Mouse (Mus musculus) intestine, embryonic 14.5 days (tissue): Measurements from ENCODE around the gene Fam228a. TPM values are rescaled to one million over a fixed set of nuclear protein-coding genes. Genes with fewer than 3 reads are reported as not detected.
"Not testable (repeated sequence)": the region's sequence is repeated elsewhere in the genome, so short reads cannot be mapped to it uniquely, and the experiment has no call there.

ENCODE experiments used
- ATAC-seq: fragments of 200-750 bp; cut with Nextera tagmentation; replicated peaks from 2 replicates; pipeline ENCODE4 v1.8.0; 2017; ENCODE audit warnings: low read depth, moderate number of reproducible peaks, moderate TSS enrichment, moderate library complexity; ENCODE audit not compliant: low FRiP score, low TSS enrichment
- DNase-seq: peaks from one replicate; pipeline ENCODE4 v3.0.0-alpha.2; 2018; ENCODE audit warnings: low spot score
- H3K27ac ChIP-seq: fragments of 300-500 bp; sonication (generic); 2 replicates; pipeline ENCODE4 v1.5.1; 2014; ENCODE audit warnings: low read depth, mild to moderate bottlenecking, control low read depth
- H3K27me3 ChIP-seq: fragments of 300-500 bp; sonication (generic); replicated peaks from 2 replicates; pipeline ENCODE4 v1.6.1; 2014; ENCODE audit warnings: low read length, control low read depth; ENCODE audit not compliant: control insufficient read depth, insufficient read depth
- H3K36me3 ChIP-seq: fragments of 300-500 bp; sonication (generic); 2 replicates; pipeline ENCODE4 v1.6.1; 2014; ENCODE audit warnings: low read length, control low read depth; ENCODE audit not compliant: control insufficient read depth, insufficient read depth
- H3K4me1 ChIP-seq: fragments of 300-500 bp; sonication (generic); replicated peaks from 2 replicates; pipeline ENCODE4 v1.6.1; 2014; ENCODE audit warnings: low read length, control low read depth, mixed read lengths; ENCODE audit not compliant: control insufficient read depth, insufficient read depth
- H3K4me2 ChIP-seq: fragments of 300-500 bp; sonication (generic); 2 replicates; pipeline ENCODE4 v1.6.1; 2014; ENCODE audit warnings: low read length
- H3K4me3 ChIP-seq: fragments of 300-500 bp; sonication (generic); 2 replicates; pipeline ENCODE4 v1.5.1; 2014; ENCODE audit warnings: low read depth, low read length, control low read depth, mixed read lengths
- H3K9ac ChIP-seq: fragments of 300-500 bp; sonication (generic); 2 replicates; pipeline ENCODE4 v1.6.1; 2014; ENCODE audit warnings: mild to moderate bottlenecking, low read length
- H3K9me3 ChIP-seq: fragments of 300-500 bp; sonication (generic); 2 replicates; pipeline ENCODE4 v1.6.1; 2016; ENCODE audit warnings: low read length, control low read depth; ENCODE audit not compliant: control insufficient read depth
- WGBS: fragments of 180-500 bp; shearing (Covaris S2); extraction: QIAGEN DNeasy Blood & Tissue Kit; methylation state at CpG from one replicate; pipeline ENCODE4 v1.1.7; 2014; 5-methylcytosine and 5-hydroxymethylcytosine counted together
- polyA plus RNA-seq: library from polyadenylated mRNA; unstranded; fragments of >200 nt; fragmentation: Nextera tagmentation; extraction: Ambion mirVana; gene quantifications from 2 replicates; pipeline ENCODE4 v1.2.1, GENCODE M21; 2014

Gene Fam228a
- polyA plus RNA-seq, 1 experiment from 2014 or later, result 0.16 TPM

- H3K9me3 ChIP-seq, result no peaks in the 10 kb centered on the region
- ATAC-seq, result no peak
- H3K4me2 ChIP-seq, result no peak overlapping the region
- peak; percentile 36 for DNase-seq
- H3K4me1 ChIP-seq, result no peaks in the 10 kb centered on the region
- peaks cover 46% of the 10 kb centered on the region for H3K36me3 ChIP-seq
- no peak overlapping the region for H3K4me3 ChIP-seq
- H3K9ac ChIP-seq, result no peak overlapping the region
- 85% methylated on average over 4 of the region's 4 CpGs for WGBS
- no peaks in the 10 kb centered on the region for H3K27me3 ChIP-seq
- no peak overlapping the region for H3K27ac ChIP-seq
Observed at GRCm38 (mm10) chr12:4708296-4708695, 29.9 kb downstream of the Fam228a start.

- Histone ChIP-seq H3K27ac (no peak overlapping the region), H3K4me2 (no peak overlapping the region), H3K9me3 (no peaks in the 10 kb centered on the region), H3K4me1 (no peaks in the 10 kb centered on the region), H3K4me3 (no peak overlapping the region), H3K9ac (no peak overlapping the region), H3K27me3 (no peaks in the 10 kb centered on the region), H3K36me3 (peaks cover 45% of the 10 kb centered on the region)
- no peak for ATAC-seq
- WGBS, result 89% methylated on average over 14 of the region's 14 CpGs
- DNase-seq, result no peak
Observed at GRCm38 (mm10) chr12:4707488-4708017, 30.7 kb downstream of the Fam228a start.

GRCm38 (mm10) chr12:4706901-4707300 lies 31.3 kb downstream of the Fam228a start:
- Histone ChIP-seq H3K27me3 (no peaks in the 10 kb centered on the region), H3K9me3 (no peaks in the 10 kb centered on the region), H3K4me3 (no peak overlapping the region), H3K27ac (no peak overlapping the region), H3K4me2 (no peak overlapping the region), H3K9ac (no peak overlapping the region), H3K36me3 (peaks cover 39% of the 10 kb centered on the region), H3K4me1 (no peaks in the 10 kb centered on the region)
- DNase-seq (peak; percentile 28), ATAC-seq (no peak)
- WGBS, result 84% methylated on average over 10 of the region's 10 CpGs

GRCm38 (mm10) chr12:4706175-4706574 lies 32.1 kb downstream of the Fam228a start:
- Histone ChIP-seq H3K27me3 (no peaks in the 10 kb centered on the region), H3K4me1 (no peaks in the 10 kb centered on the region), H3K9ac (no peak overlapping the region), H3K4me2 (no peak overlapping the region), H3K36me3 (peaks cover 44% of the 10 kb centered on the region), H3K4me3 (no peak overlapping the region), H3K27ac (no peak overlapping the region), H3K9me3 (no peaks in the 10 kb centered on the region)
- WGBS, result 92% methylated on average over 5 of the region's 5 CpGs
- ATAC-seq (no peak), DNase-seq (peak; percentile 23)

GRCm38 (mm10) chr12:4705626-4706025 lies 32.6 kb downstream of the Fam228a start:
- 46% methylated on average over 6 of the region's 6 CpGs for WGBS
- not testable (repeated sequence) for H3K9ac ChIP-seq, H3K4me3 ChIP-seq, H3K4me1 ChIP-seq, DNase-seq, H3K9me3 ChIP-seq, H3K4me2 ChIP-seq, ATAC-seq, H3K27me3 ChIP-seq, H3K27ac ChIP-seq
- peaks cover 43% of the 10 kb centered on the region for H3K36me3 ChIP-seq

GRCm38 (mm10) chr12:4694534-4694933 lies 43.7 kb downstream of the Fam228a start:
- Histone ChIP-seq H3K27ac (no peak overlapping the region), H3K9ac (no peak overlapping the region), H3K27me3 (no peaks in the 10 kb centered on the region), H3K4me3 (no peak overlapping the region), H3K4me2 (no peak overlapping the region), H3K9me3 (no peaks in the 10 kb centered on the region), H3K4me1 (no peaks in the 10 kb centered on the region), H3K36me3 (peaks cover 10% of the 10 kb centered on the region)
- DNase-seq (no peak), ATAC-seq (no peak)
- 86% methylated on average over 1 of the region's 1 CpGs for WGBS

- Histone ChIP-seq H3K4me3 (no peak overlapping the region), H3K9me3 (no peaks in the 10 kb centered on the region), H3K9ac (no peak overlapping the region), H3K36me3 (no peaks in the 10 kb centered on the region), H3K27me3 (no peaks in the 10 kb centered on the region), H3K27ac (no peak overlapping the region), H3K4me1 (no peaks in the 10 kb centered on the region), H3K4me2 (no peak overlapping the region)
- WGBS, result 87% methylated on average over 3 of the region's 3 CpGs
- DNase-seq (peak; percentile 4), ATAC-seq (no peak)
Observed at GRCm38 (mm10) chr12:4691193-4691592, 47.0 kb downstream of the Fam228a start.

GRCm38 (mm10) chr12:4689341-4689740 lies 48.9 kb downstream of the Fam228a start:
- Histone ChIP-seq H3K4me3 (no peak overlapping the region), H3K9ac (no peak overlapping the region), H3K9me3 (no peaks in the 10 kb centered on the region), H3K4me1 (no peaks in the 10 kb centered on the region), H3K36me3 (no peaks in the 10 kb centered on the region), H3K4me2 (no peak overlapping the region), H3K27ac (no peak overlapping the region), H3K27me3 (no peaks in the 10 kb centered on the region)
- WGBS, result 92% methylated on average over 14 of the region's 14 CpGs
- DNase-seq (no peak), ATAC-seq (no peak)

- WGBS, result 91% methylated on average over 2 of the region's 2 CpGs
- no peak for DNase-seq
- H3K27me3 ChIP-seq, result no peaks in the 10 kb centered on the region
Observed at GRCm38 (mm10) chr12:4688386-4688785, 49.8 kb downstream of the Fam228a start.

More at GRCm38 (mm10) chr12:4688386-4688785, 49.8 kb downstream of the Fam228a start:
- Histone ChIP-seq H3K4me1 (no peaks in the 10 kb centered on the region), H3K36me3 (no peaks in the 10 kb centered on the region), H3K4me3 (no peak overlapping the region), H3K27ac (no peak overlapping the region), H3K9me3 (no peaks in the 10 kb centered on the region), H3K9ac (no peak overlapping the region), H3K4me2 (no peak overlapping the region)
- ATAC-seq, result no peak
